Mouse (Mus musculus) heart, postnatal 0 days (tissue): ENCODE results near the gene Mcl1.

Experiments
- CTCF ChIP-seq: IDR thresholded peaks from 2 replicates; pipeline ENCODE4 v1.5.1; 2016; ENCODE audit warnings: antibody characterized with exemption, control low read depth, low read depth
- EP300 ChIP-seq: IDR thresholded peaks from 2 replicates; pipeline ENCODE4 v1.6.1; 2016; ENCODE audit warnings: antibody characterized with exemption, low read depth

- TF ChIP-seq EP300, result no peak
- TF ChIP-seq CTCF, result no peak
Observed at GRCm38 (mm10) chr3:95643097-95643496, 15.5 kb upstream of the Mcl1 start.
